Mouse (Mus musculus) ZHBTc4 (cell line): ENCODE data around the gene Ldb3.
A peak's percentile ranks its signal among the peaks of the same experiment; 100 is the strongest.

Experiments used
- DNase-seq: peaks from one replicate; pipeline ENCODE4 v3.0.0-alpha.2; 2011; ENCODE audit warnings: low read depth, low spot score

The Ldb3 gene

GRCm38 (mm10) chr14:34511901-34512300 lies 76.6 kb downstream of the Ldb3 start:
- no peak for DNase-seq

GRCm38 (mm10) chr14:34508842-34509439 lies 79.5 kb downstream of the Ldb3 start:
- no peak for DNase-seq

GRCm38 (mm10) chr14:34508187-34508840 lies 80.2 kb downstream of the Ldb3 start:
- DNase-seq: no peak

GRCm38 (mm10) chr14:34505309-34505708 lies 83.2 kb downstream of the Ldb3 start:
- DNase-seq: no peak

GRCm38 (mm10) chr14:34504377-34504776 lies 84.1 kb downstream of the Ldb3 start:
- no peak for DNase-seq

- no peak for DNase-seq
Measured at GRCm38 (mm10) chr14:34503759-34504158, 84.7 kb downstream of the Ldb3 start.

GRCm38 (mm10) chr14:34503325-34503647 lies 85.2 kb downstream of the Ldb3 start, which contains the start of gene Bmpr1a:
Gene Bmpr1a (minus strand): TSS chr14:34503341.
- no peak for DNase-seq

- DNase-seq: peak; percentile 89
Measured at GRCm38 (mm10) chr14:34502475-34503324, 85.8 kb downstream of the Ldb3 start.

GRCm38 (mm10) chr14:34501804-34502474 lies 86.5 kb downstream of the Ldb3 start:
- DNase-seq: peak; percentile 75

- peak; percentile 18 for DNase-seq
Measured at GRCm38 (mm10) chr14:34501447-34501803, 87.1 kb downstream of the Ldb3 start.

GRCm38 (mm10) chr14:34500309-34500708 lies 88.2 kb downstream of the Ldb3 start:
- DNase-seq: no peak

GRCm38 (mm10) chr14:34499664-34500063 lies 88.8 kb downstream of the Ldb3 start:
- no peak for DNase-seq

- DNase-seq: no peak
Measured at GRCm38 (mm10) chr14:34497346-34497745, 91.1 kb downstream of the Ldb3 start.

- DNase-seq: no peak
Measured at GRCm38 (mm10) chr14:34493682-34494081, 94.8 kb downstream of the Ldb3 start.

GRCm38 (mm10) chr14:34492688-34493087 lies 95.8 kb downstream of the Ldb3 start:
- no peak for DNase-seq

GRCm38 (mm10) chr14:34490965-34491364 lies 97.5 kb downstream of the Ldb3 start:
- no peak for DNase-seq

GRCm38 (mm10) chr14:34489928-34490327 lies 98.6 kb downstream of the Ldb3 start:
- no peak for DNase-seq

GRCm38 (mm10) chr14:34486169-34486568 lies 102.3 kb downstream of the Ldb3 start:
- DNase-seq: no peak

GRCm38 (mm10) chr14:34483469-34484341 lies 104.8 kb downstream of the Ldb3 start:
- no peak for DNase-seq
